ENCODE assay signal across 8 mouse cellular contexts in the genomic region with DNA sequence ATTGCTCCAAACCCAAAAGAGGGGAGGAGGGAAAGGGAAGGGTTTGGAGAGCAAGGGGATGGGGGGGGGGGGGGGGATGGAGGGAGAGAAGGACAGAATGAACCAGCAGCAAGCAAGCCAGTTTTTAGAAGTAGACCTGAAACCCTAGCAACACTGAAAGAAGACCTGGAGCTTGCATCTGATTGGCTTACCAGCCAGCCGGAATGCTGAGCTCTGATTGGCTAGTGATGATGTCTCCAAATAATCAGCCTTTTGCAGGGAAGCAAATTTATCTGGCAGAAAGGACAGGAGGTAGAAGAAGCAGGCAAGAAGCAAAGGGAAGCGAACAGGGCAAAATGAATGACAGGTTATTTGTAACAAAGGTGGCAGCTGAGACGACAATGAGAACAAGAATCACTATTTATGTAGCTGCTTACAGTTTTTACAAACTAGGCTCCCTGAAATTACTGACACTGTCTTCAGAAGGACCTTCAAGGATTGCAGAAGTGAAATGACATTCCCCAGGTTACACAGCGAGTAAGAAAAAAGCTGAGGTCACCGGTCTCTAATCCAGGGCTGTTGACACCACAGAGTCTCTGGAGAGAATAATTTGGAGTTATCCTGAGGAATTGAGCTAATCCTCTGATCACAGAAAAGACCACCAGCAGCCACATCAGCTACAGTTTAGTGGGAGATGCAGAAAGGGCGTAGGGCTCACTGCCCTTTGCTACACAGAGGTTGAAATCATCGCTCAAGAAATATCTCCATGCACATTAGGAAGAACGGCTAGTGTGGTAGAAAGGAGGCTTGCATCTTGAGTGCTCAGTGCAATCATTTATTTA.
DNase-seq lines count a peak whose midpoint lies in the region; ATAC-seq lines count a peak whose summit lies in the region.

No protein-coding gene starts in this region.

- ATAC-seq in limb, embryonic 11.5 days (ENCODE audit: insufficient number of reproducible peaks, low FRiP score, low TSS enrichment, low read depth): peak; percentile 57; the same call in 1 of the 2 replicates
- ATAC-seq in kidney, embryonic 15.5 days (replicated peaks; ENCODE audit: low FRiP score): peak; percentile 27; the same call in 1 of the 2 replicates
- ATAC-seq in liver, embryonic 13.5 days (ENCODE audit: low read depth): no peak
- ATAC-seq in monocyte, adult 5-6 weeks (replicated peaks; ENCODE audit: insufficient number of reproducible peaks, low FRiP score, low TSS enrichment, poor library complexity, severe bottlenecking): no peak

- no peaks in the 10 kb centered on the region for H3K4me1 ChIP-seq in limb, embryonic 11.5 days (ENCODE audit: control insufficient read depth, insufficient read depth, low read length)
- peaks cover 10% of the 10 kb centered on the region; the same call in 1 of the 2 replicates for H3K4me1 ChIP-seq in limb, embryonic 10.5 days
- H3K4me1 ChIP-seq in kidney, embryonic 15.5 days: peaks cover 30% of the 10 kb centered on the region
- peaks cover 18% of the 10 kb centered on the region for H3K4me1 ChIP-seq in liver, embryonic 13.5 days (replicated peaks)

- WGBS in limb, embryonic 11.5 days: 61% methylated on average over 8 of the region's 8 CpGs
- 66% methylated on average over 8 of the region's 8 CpGs for WGBS in limb, embryonic 10.5 days
- WGBS in kidney, embryonic 15.5 days: 60% methylated on average over 8 of the region's 8 CpGs
- WGBS in liver, embryonic 13.5 days (ENCODE audit: insufficient replicate concordance): 49% methylated on average over 8 of the region's 8 CpGs

- no peaks in the 10 kb centered on the region for H3K36me3 ChIP-seq in limb, embryonic 11.5 days (ENCODE audit: control insufficient read depth, insufficient read depth, low read length)
- no peaks in the 10 kb centered on the region for H3K36me3 ChIP-seq in limb, embryonic 10.5 days
- H3K36me3 ChIP-seq in kidney, embryonic 15.5 days: no peaks in the 10 kb centered on the region
- H3K36me3 ChIP-seq in liver, embryonic 13.5 days: no peaks in the 10 kb centered on the region

- DNase-seq in limb, embryonic 11.5 days (ENCODE audit: low spot score): peak; percentile 51
- DNase-seq in limb, embryonic 10.5 days (ENCODE audit: low spot score): no peak
- peak; percentile 74 for DNase-seq in cerebellum, adult 8-10 months
- DNase-seq in forelimb bud, embryonic 11.5 days (ENCODE audit: low read depth, low spot score): peak; percentile 39
- DNase-seq in liver, embryonic 13.5 days: peak; percentile 4
- peak; percentile 32 for DNase-seq in retina, adult 2 months (ENCODE audit: low read depth, low spot score)

- H3K4me2 ChIP-seq in limb, embryonic 11.5 days (ENCODE audit: low read depth, severe bottlenecking): no peak overlapping the region
- 0 out of 2 replicates have a peak overlapping the region, but pooled peaks have one; percentile 22 for H3K4me2 ChIP-seq in kidney, embryonic 15.5 days
- H3K4me2 ChIP-seq in liver, embryonic 13.5 days: no peak overlapping the region

- no peaks in the 10 kb centered on the region for H3K9me3 ChIP-seq in limb, embryonic 11.5 days (ENCODE audit: control insufficient read depth, low read length)
- H3K9me3 ChIP-seq in limb, embryonic 10.5 days (replicated peaks): no peaks in the 10 kb centered on the region
- H3K9me3 ChIP-seq in kidney, embryonic 15.5 days (replicated peaks): no peaks in the 10 kb centered on the region
- H3K9me3 ChIP-seq in liver, embryonic 13.5 days (replicated peaks): no peaks in the 10 kb centered on the region

- H3K27me3 ChIP-seq in limb, embryonic 11.5 days (ENCODE audit: control insufficient read depth, insufficient read depth, low read length): no peaks in the 10 kb centered on the region
- H3K27me3 ChIP-seq in limb, embryonic 10.5 days (ENCODE audit: low read depth, poor library complexity, severe bottlenecking): no peaks in the 10 kb centered on the region
- no peaks in the 10 kb centered on the region for H3K27me3 ChIP-seq in kidney, embryonic 15.5 days
- H3K27me3 ChIP-seq in liver, embryonic 13.5 days: no peaks in the 10 kb centered on the region

- no peak overlapping the region for H3K4me3 ChIP-seq in limb, embryonic 11.5 days (ENCODE audit: low read depth, low read length)
- no peak overlapping the region for H3K4me3 ChIP-seq in limb, embryonic 10.5 days
- H3K4me3 ChIP-seq in kidney, embryonic 15.5 days (replicated peaks): no peak overlapping the region
- H3K4me3 ChIP-seq in liver, embryonic 13.5 days (replicated peaks): no peak overlapping the region

- H3K9ac ChIP-seq in limb, embryonic 11.5 days (ENCODE audit: low read length): no peak overlapping the region
- no peak overlapping the region for H3K9ac ChIP-seq in kidney, embryonic 15.5 days
- no peak overlapping the region for H3K9ac ChIP-seq in liver, embryonic 13.5 days

- no peak overlapping the region for H3K27ac ChIP-seq in limb, embryonic 11.5 days (replicated peaks; ENCODE audit: low read depth, low read length)
- H3K27ac ChIP-seq in limb, embryonic 10.5 days: no peak overlapping the region
- peak overlapping the region; percentile 72; the same call in 1 of the 2 replicates for H3K27ac ChIP-seq in kidney, embryonic 15.5 days
- no peak overlapping the region for H3K27ac ChIP-seq in liver, embryonic 13.5 days

Comparison
In these comparisons a context has a peak if more than half of its experiments do, and no peak if none do; other contexts are left out.
1. ATAC-seq: peak in limb, embryonic 11.5 days (single experiment) and kidney, embryonic 15.5 days (single experiment); none in liver, embryonic 13.5 days (single experiment) and monocyte, adult 5-6 weeks (single experiment).